Mouse (Mus musculus) CH12.LX (cell line): ENCODE results near the gene Kcne4. TPM values are rescaled to one million over a fixed set of nuclear protein-coding genes. Genes with fewer than 3 reads are reported as not detected.

Source experiments
- DNase-seq: peaks from one replicate; pipeline ENCODE4 v3.0.0-alpha.2; 2013; ENCODE audit errors: extremely low read depth
- H3K27ac ChIP-seq: 2 replicates; pipeline ENCODE4 v1.5.1; 2012; ENCODE audit warnings: low read depth, mild to moderate bottlenecking, control low read depth, moderate library complexity; ENCODE audit not compliant: insufficient read depth
- H3K27me3 ChIP-seq: replicated peaks from 2 replicates; pipeline ENCODE3; 2012; ENCODE audit warnings: inconsistent platforms
- H3K36me3 ChIP-seq, 2 experiments: replicated peaks in 1 of 2; 2 replicates each; pipeline versions ENCODE3 to v1.6.1; 2012; ENCODE audit warnings: inconsistent platforms in 1 of 2, low read length in 1 of 2, mild to moderate bottlenecking in 1 of 2, mixed read lengths in 1 of 2, moderate library complexity in 1 of 2; ENCODE audit not compliant: control insufficient read depth in 1 of 2, insufficient read depth in 1 of 2
- H3K4me1 ChIP-seq, 2 experiments: 2 replicates each; pipeline ENCODE4 v1.6.1; 2012; ENCODE audit warnings: inconsistent platforms in 1 of 2, moderate library complexity in 1 of 2; ENCODE audit not compliant: insufficient read depth in 2 of 2, control insufficient read depth in 1 of 2
- H3K4me2 ChIP-seq: 2 replicates; pipeline ENCODE4 v1.6.1; 2012; ENCODE audit warnings: low read depth, mild to moderate bottlenecking, control low read depth; ENCODE audit not compliant: poor library complexity, insufficient read depth, severe bottlenecking
- H3K4me3 ChIP-seq, 3 experiments: fragments of 150-350 bp in 1 of 3; sonication (generic) in 1 of 3; replicated peaks in 1 of 3; 2 replicates each; pipeline versions ENCODE3 to v1.5.1; 2011 to 2012; ENCODE audit warnings: low read depth in 2 of 3, low read length in 2 of 3, mild to moderate bottlenecking in 2 of 3, moderate library complexity in 2 of 3, control low read depth in 1 of 3, improper control_type of control experiment in 1 of 3, inconsistent platforms in 1 of 3, mixed read lengths in 1 of 3; ENCODE audit not compliant: poor library complexity in 1 of 3
- H3K79me2 ChIP-seq: replicated peaks from 2 replicates; pipeline ENCODE4 v1.6.1; 2012; ENCODE audit warnings: mild to moderate bottlenecking, moderate library complexity; ENCODE audit not compliant: control insufficient read depth, poor library complexity, insufficient read depth, severe bottlenecking; ENCODE audit errors: extremely low read depth
- H3K9ac ChIP-seq: 2 replicates; pipeline ENCODE4 v1.6.1; 2012; ENCODE audit warnings: low read depth, mild to moderate bottlenecking, control low read depth, moderate library complexity; ENCODE audit not compliant: insufficient read depth
- H3K9me3 ChIP-seq: replicated peaks from 2 replicates; pipeline ENCODE3; 2012; ENCODE audit warnings: low read length, inconsistent platforms, mixed read lengths
- BHLHE40 ChIP-seq: IDR thresholded peaks from 2 replicates; pipeline ENCODE4 v1.6.1; 2011; ENCODE audit warnings: mild to moderate bottlenecking, low read depth, low read length, improper control_type of control experiment
- E2F4 ChIP-seq: IDR thresholded peaks from 2 replicates; pipeline ENCODE4 v1.6.1; 2011; ENCODE audit warnings: low read depth, low read length, improper control_type of control experiment; ENCODE audit not compliant: insufficient replicate concordance
- GABPA ChIP-seq: IDR thresholded peaks from 2 replicates; pipeline ENCODE4 v1.6.1; 2012; ENCODE audit warnings: low read depth, low read length, improper control_type of control experiment, inconsistent platforms; ENCODE audit not compliant: insufficient replicate concordance
- HCFC1 ChIP-seq: IDR thresholded peaks from 2 replicates; pipeline ENCODE4 v1.6.1; 2012; ENCODE audit warnings: low read depth, mild to moderate bottlenecking, inconsistent platforms, low read length, improper control_type of control experiment
- KAT2A ChIP-seq: IDR thresholded peaks from 2 replicates; pipeline ENCODE4 v1.6.1; 2012; ENCODE audit warnings: low read length, improper control_type of control experiment, inconsistent platforms; ENCODE audit not compliant: insufficient replicate concordance
- MAZ ChIP-seq: IDR thresholded peaks from 2 replicates; pipeline ENCODE4 v1.6.1; 2012; ENCODE audit warnings: low read depth, mild to moderate bottlenecking, inconsistent platforms, low read length, improper control_type of control experiment, moderate library complexity
- NELFE ChIP-seq: IDR thresholded peaks from 2 replicates; pipeline ENCODE4 v1.6.1; 2011; ENCODE audit warnings: low read depth, low read length, improper control_type of control experiment
- POLR2AphosphoS2 ChIP-seq: IDR thresholded peaks from 2 replicates; pipeline ENCODE4 v1.6.1; 2011; ENCODE audit warnings: low read depth, low read length, improper control_type of control experiment
- RCOR1 ChIP-seq: conservative IDR thresholded peaks from 2 replicates; pipeline ENCODE4 v1.6.1; 2012; ENCODE audit warnings: low read depth, mild to moderate bottlenecking, inconsistent platforms, low read length, improper control_type of control experiment
- TBP ChIP-seq: conservative IDR thresholded peaks from 2 replicates; pipeline ENCODE4 v1.6.1; 2011; ENCODE audit warnings: low read depth, low read length, improper control_type of control experiment
- TCF12 ChIP-seq: IDR thresholded peaks from 2 replicates; pipeline ENCODE4 v1.6.1; 2014; ENCODE audit warnings: low read depth, mild to moderate bottlenecking, inconsistent platforms, low read length, improper control_type of control experiment
- USF2 ChIP-seq: conservative IDR thresholded peaks from 2 replicates; pipeline ENCODE4 v1.6.1; 2011; ENCODE audit warnings: low read depth, low read length, improper control_type of control experiment
- ZC3H11A ChIP-seq: IDR thresholded peaks from 2 replicates; pipeline ENCODE4 v1.6.1; 2012; ENCODE audit warnings: low read depth, mild to moderate bottlenecking, inconsistent platforms, low read length, improper control_type of control experiment
- ZKSCAN1 ChIP-seq: IDR thresholded peaks from 2 replicates; pipeline ENCODE4 v1.6.1; 2012; ENCODE audit warnings: low read depth, inconsistent platforms, low read length, improper control_type of control experiment, borderline replicate concordance
- ZNF384 ChIP-seq: IDR thresholded peaks from 2 replicates; pipeline ENCODE4 v1.6.1; 2012; ENCODE audit warnings: low read depth, low read length, improper control_type of control experiment, inconsistent platforms
- dilution Hi-C: fragments of 300-500 bp; cut with MboI; formaldehyde crosslinking; loops from 2 replicates; pipeline ENCODE4 v1.14.3; 2020; ENCODE audit warnings: low sequenced_read_pairs; ENCODE audit not compliant: extremely low pct_unique_long_range_greater_than_20kb, extremely low pct_ligation_motif_present
- in situ Hi-C: fragments of 300-500 bp; cut with MboI; formaldehyde crosslinking; loops from 3 replicates; pipeline ENCODE4 v1.14.3; 2019; ENCODE audit warnings: low sequenced_read_pairs, low pct_ligation_motif_present, low pct_unique_long_range_greater_than_20kb, mixed read lengths
- polyA plus RNA-seq: library from polyadenylated mRNA; unstranded; fragments of >175 nt; gene quantifications from 2 replicates; pipeline ENCODE4 v1.2.1, GENCODE M21; 2012; ENCODE audit warnings: low read depth; ENCODE audit not compliant: insufficient read length
- total RNA-seq, 2 experiments: library from RNA; depleted of rRNA; stranded (reverse); fragments of 300-350 nt in 1 of 2; fragments of >200 nt in 1 of 2; gene quantifications; 2 replicates each; pipeline ENCODE4 v1.2.3; 2012 to 2014

Gene Kcne4
- total and polyA plus RNA-seq, 3 experiments = not detected

DNA sequence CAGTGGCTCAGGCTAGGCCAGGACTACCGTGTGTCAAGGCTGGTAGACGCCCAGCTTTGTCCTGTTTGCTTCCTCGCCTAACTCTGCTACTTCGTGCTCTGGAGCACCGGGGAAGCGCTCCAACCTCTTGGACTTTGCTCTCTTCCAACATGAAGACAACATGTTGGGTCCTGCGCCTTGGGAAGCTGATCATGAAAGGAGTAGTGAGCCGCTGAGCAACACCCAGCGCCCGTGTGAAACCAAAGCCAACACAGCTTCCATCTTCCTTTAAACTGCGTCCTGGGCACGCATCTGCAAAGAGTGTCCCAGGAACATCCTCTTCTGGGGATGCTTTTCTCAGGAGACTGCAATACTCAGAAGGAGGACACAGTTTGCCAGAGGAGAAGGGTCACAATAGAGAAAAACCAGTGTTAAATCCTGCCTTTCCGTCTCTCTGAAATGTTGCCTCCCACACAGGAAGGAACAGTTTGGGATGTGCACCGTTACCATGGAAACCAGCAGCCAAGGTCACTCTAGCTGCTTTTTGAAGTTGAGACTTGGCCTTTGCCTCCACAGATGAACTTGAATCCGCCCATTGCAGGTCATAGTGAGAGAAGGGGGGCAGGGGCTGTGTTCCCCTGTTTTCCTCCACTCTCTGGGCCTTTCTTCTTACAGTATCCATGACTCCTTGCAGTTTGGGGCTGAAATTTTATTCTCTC is 5.3 kb downstream of the Kcne4 start:
- Histone ChIP-seq H3K36me3 (no peaks in the 10 kb centered on the region), H3K9me3 (no peaks in the 10 kb centered on the region), H3K4me2 (no peak overlapping the region), H3K4me1 (no peaks in the 10 kb centered on the region), H3K4me3 (no peak overlapping the region), H3K79me2 (no peaks in the 10 kb centered on the region), H3K27me3 (no peaks in the 10 kb centered on the region), H3K9ac (no peak overlapping the region), H3K27ac (no peak overlapping the region)
- dilution Hi-C loops (no loop called here), in situ Hi-C loops (no loop called here)
- DNase-seq = no peak
- TF ChIP-seq KAT2A (no peak), POLR2AphosphoS2 (no peak), RCOR1 (no peak), TCF12 (no peak), HCFC1 (no peak), ZNF384 (no peak), TBP (no peak), ZKSCAN1 (no peak), GABPA (no peak), E2F4 (no peak), ZC3H11A (no peak), MAZ (no peak), USF2 (no peak), NELFE (no peak)

DNA sequence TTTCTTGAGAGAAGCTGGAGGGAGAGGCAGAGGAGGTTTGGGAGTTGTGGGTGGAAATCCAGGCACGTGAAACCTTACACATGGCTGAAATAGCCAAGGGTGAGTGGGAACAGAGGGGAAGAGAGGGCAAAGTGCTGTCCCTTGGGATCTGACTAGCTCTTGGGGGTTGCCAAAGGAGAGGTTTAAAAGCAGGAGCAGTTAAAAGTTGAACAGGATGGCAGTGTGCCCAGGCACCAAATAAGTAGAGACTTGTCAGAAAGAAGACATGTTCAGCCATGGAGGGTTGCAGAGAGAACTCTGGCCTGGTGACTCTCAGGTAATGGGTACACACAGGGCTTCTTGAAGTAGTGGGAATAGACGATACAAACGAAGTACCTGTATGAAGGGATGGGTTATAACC is 8.7 kb downstream of the Kcne4 start:
- Histone ChIP-seq H3K4me2 (no peak overlapping the region), H3K4me3 (no peak overlapping the region), H3K27me3 (no peaks in the 10 kb centered on the region), H3K9me3 (no peaks in the 10 kb centered on the region), H3K79me2 (no peaks in the 10 kb centered on the region), H3K9ac (no peak overlapping the region), H3K4me1 (no peaks in the 10 kb centered on the region), H3K27ac (no peak overlapping the region), H3K36me3 (no peaks in the 10 kb centered on the region)
- no peak for TF ChIP-seq BHLHE40
- TF ChIP-seq MAZ = no peak
- in situ Hi-C loops (no loop called here), dilution Hi-C loops (no loop called here)
- DNase-seq = no peak
